Mouse (Mus musculus): ENCODE results near the gene Galnt17. TPM values are rescaled to one million over a fixed set of nuclear protein-coding genes. Genes with fewer than 3 reads are reported as not detected.

Gene Galnt17
- polyA plus RNA-seq, 1 experiment from 2014 or later, result 1.5 TPM

- no peaks in the 10 kb centered on the region for H3K36me3 ChIP-seq (ENCODE audit: control insufficient read depth, insufficient read depth, low read length)
- H3K4me3 ChIP-seq (ENCODE audit: low read depth, low read length), result no peak overlapping the region
- no peaks in the 10 kb centered on the region for H3K9me3 ChIP-seq (ENCODE audit: control insufficient read depth, low read length)
- no peak overlapping the region for H3K9ac ChIP-seq (ENCODE audit: low read length)
- no peaks in the 10 kb centered on the region for H3K4me1 ChIP-seq (ENCODE audit: control insufficient read depth, insufficient read depth, low read length)
- no peak overlapping the region for H3K4me2 ChIP-seq (ENCODE audit: low read depth)
- H3K27me3 ChIP-seq (ENCODE audit: control insufficient read depth, insufficient read depth, low read length), result no peaks in the 10 kb centered on the region
- WGBS, result 33% methylated on average over 1 of the region's 1 CpGs
- ATAC-seq (ENCODE audit: insufficient read depth, low FRiP score, low TSS enrichment), result no peak
- DNase-seq (ENCODE audit: low spot score), result no peak
- no peak overlapping the region for H3K27ac ChIP-seq (ENCODE audit: low read depth, low read length)
These were observed 213.5 kb downstream of the Galnt17 start for GRCm38 (mm10) chr5:131094771-131095170.

GRCm38 (mm10) chr5:131094138-131094537 lies 214.2 kb downstream of the Galnt17 start:
- Histone ChIP-seq H3K9me3 (ENCODE audit: control insufficient read depth, low read length) (no peaks in the 10 kb centered on the region), H3K27me3 (ENCODE audit: control insufficient read depth, insufficient read depth, low read length) (no peaks in the 10 kb centered on the region), H3K4me2 (ENCODE audit: low read depth) (no peak overlapping the region), H3K4me1 (ENCODE audit: control insufficient read depth, insufficient read depth, low read length) (no peaks in the 10 kb centered on the region), H3K4me3 (ENCODE audit: low read depth, low read length) (no peak overlapping the region), H3K9ac (ENCODE audit: low read length) (no peak overlapping the region), H3K27ac (ENCODE audit: low read depth, low read length) (no peak overlapping the region), H3K36me3 (ENCODE audit: control insufficient read depth, insufficient read depth, low read length) (no peaks in the 10 kb centered on the region)
- 64% methylated on average over 6 of the region's 6 CpGs for WGBS
- ATAC-seq (ENCODE audit: insufficient read depth, low FRiP score, low TSS enrichment), result no peak
- DNase-seq (ENCODE audit: low spot score), result no peak

- Histone ChIP-seq H3K36me3 (ENCODE audit: control insufficient read depth, insufficient read depth, low read length) (no peaks in the 10 kb centered on the region), H3K4me1 (ENCODE audit: control insufficient read depth, insufficient read depth, low read length) (no peaks in the 10 kb centered on the region), H3K27ac (ENCODE audit: low read depth, low read length) (no peak overlapping the region), H3K4me2 (ENCODE audit: low read depth) (no peak overlapping the region), H3K27me3 (ENCODE audit: control insufficient read depth, insufficient read depth, low read length) (no peaks in the 10 kb centered on the region), H3K4me3 (ENCODE audit: low read depth, low read length) (no peak overlapping the region), H3K9me3 (ENCODE audit: control insufficient read depth, low read length) (no peaks in the 10 kb centered on the region), H3K9ac (ENCODE audit: low read length) (no peak overlapping the region)
- no peak for ATAC-seq (ENCODE audit: insufficient read depth, low FRiP score, low TSS enrichment)
- 63% methylated on average over 8 of the region's 8 CpGs for WGBS
- no peak for DNase-seq (ENCODE audit: low spot score)
These were observed 218.4 kb downstream of the Galnt17 start for GRCm38 (mm10) chr5:131089876-131090275.

- H3K9ac ChIP-seq (ENCODE audit: low read length), result no peak overlapping the region
- H3K36me3 ChIP-seq (ENCODE audit: control insufficient read depth, insufficient read depth, low read length), result no peaks in the 10 kb centered on the region
- H3K4me1 ChIP-seq (ENCODE audit: control insufficient read depth, insufficient read depth, low read length), result no peaks in the 10 kb centered on the region
- H3K27me3 ChIP-seq (ENCODE audit: control insufficient read depth, insufficient read depth, low read length), result no peaks in the 10 kb centered on the region
- no peak overlapping the region for H3K27ac ChIP-seq (ENCODE audit: low read depth, low read length)
- H3K4me2 ChIP-seq (ENCODE audit: low read depth), result no peak overlapping the region
- WGBS, result 62% methylated on average over 11 of the region's 11 CpGs
- ATAC-seq (ENCODE audit: insufficient read depth, low FRiP score, low TSS enrichment) (no peak), DNase-seq (ENCODE audit: low spot score) (no peak)
- no peaks in the 10 kb centered on the region for H3K9me3 ChIP-seq (ENCODE audit: control insufficient read depth, low read length)
- H3K4me3 ChIP-seq (ENCODE audit: low read depth, low read length), result no peak overlapping the region
These were observed 219.4 kb downstream of the Galnt17 start for GRCm38 (mm10) chr5:131088866-131089265.

GRCm38 (mm10) chr5:131083072-131083657 lies 225.1 kb downstream of the Galnt17 start:
- Histone ChIP-seq H3K27me3 (ENCODE audit: control insufficient read depth, insufficient read depth, low read length) (no peaks in the 10 kb centered on the region), H3K9ac (ENCODE audit: low read length) (no peak overlapping the region), H3K4me3 (ENCODE audit: low read depth, low read length) (no peak overlapping the region), H3K9me3 (ENCODE audit: control insufficient read depth, low read length) (no peaks in the 10 kb centered on the region), H3K36me3 (ENCODE audit: control insufficient read depth, insufficient read depth, low read length) (no peaks in the 10 kb centered on the region), H3K27ac (ENCODE audit: low read depth, low read length) (no peak overlapping the region), H3K4me2 (ENCODE audit: low read depth) (no peak overlapping the region), H3K4me1 (ENCODE audit: control insufficient read depth, insufficient read depth, low read length) (no peaks in the 10 kb centered on the region)
- DNase-seq (ENCODE audit: low spot score), result peak; percentile 29
- no peak for ATAC-seq (ENCODE audit: insufficient read depth, low FRiP score, low TSS enrichment)
- WGBS, result 55% methylated on average over 14 of the region's 14 CpGs

- H3K9ac ChIP-seq (ENCODE audit: low read length), result no peak overlapping the region
- no peaks in the 10 kb centered on the region for H3K27me3 ChIP-seq (ENCODE audit: control insufficient read depth, insufficient read depth, low read length)
- H3K9me3 ChIP-seq (ENCODE audit: control insufficient read depth, low read length), result no peaks in the 10 kb centered on the region
- H3K4me1 ChIP-seq (ENCODE audit: control insufficient read depth, insufficient read depth, low read length), result no peaks in the 10 kb centered on the region
- no peak for ATAC-seq (ENCODE audit: insufficient read depth, low FRiP score, low TSS enrichment)
- H3K36me3 ChIP-seq (ENCODE audit: control insufficient read depth, insufficient read depth, low read length), result no peaks in the 10 kb centered on the region
- no peak overlapping the region for H3K27ac ChIP-seq (ENCODE audit: low read depth, low read length)
- WGBS, result 52% methylated on average over 1 of the region's 1 CpGs
- no peak for DNase-seq (ENCODE audit: low spot score)
- no peak overlapping the region for H3K4me3 ChIP-seq (ENCODE audit: low read depth, low read length)
- H3K4me2 ChIP-seq (ENCODE audit: low read depth), result no peak overlapping the region
These were observed 230.6 kb downstream of the Galnt17 start for GRCm38 (mm10) chr5:131077682-131078081.

- H3K9ac ChIP-seq (ENCODE audit: low read length), result no peak overlapping the region
- H3K27ac ChIP-seq (ENCODE audit: low read depth, low read length), result no peak overlapping the region
- no peaks in the 10 kb centered on the region for H3K4me1 ChIP-seq (ENCODE audit: control insufficient read depth, insufficient read depth, low read length)
- H3K4me3 ChIP-seq (ENCODE audit: low read depth, low read length), result no peak overlapping the region
- no peaks in the 10 kb centered on the region for H3K36me3 ChIP-seq (ENCODE audit: control insufficient read depth, insufficient read depth, low read length)
- H3K4me2 ChIP-seq (ENCODE audit: low read depth), result no peak overlapping the region
- WGBS, result 89% methylated on average over 7 of the region's 7 CpGs
- DNase-seq (ENCODE audit: low spot score), result no peak
- no peak for ATAC-seq (ENCODE audit: insufficient read depth, low FRiP score, low TSS enrichment)
- H3K27me3 ChIP-seq (ENCODE audit: control insufficient read depth, insufficient read depth, low read length), result no peaks in the 10 kb centered on the region
- H3K9me3 ChIP-seq (ENCODE audit: control insufficient read depth, low read length), result no peaks in the 10 kb centered on the region
These were observed 232.5 kb downstream of the Galnt17 start for GRCm38 (mm10) chr5:131075795-131076194.

GRCm38 (mm10) chr5:131074295-131074694 lies 234.0 kb downstream of the Galnt17 start:
- Histone ChIP-seq H3K36me3 (ENCODE audit: control insufficient read depth, insufficient read depth, low read length) (no peaks in the 10 kb centered on the region), H3K9ac (ENCODE audit: low read length) (no peak overlapping the region), H3K9me3 (ENCODE audit: control insufficient read depth, low read length) (no peaks in the 10 kb centered on the region), H3K27me3 (ENCODE audit: control insufficient read depth, insufficient read depth, low read length) (no peaks in the 10 kb centered on the region), H3K4me1 (ENCODE audit: control insufficient read depth, insufficient read depth, low read length) (no peaks in the 10 kb centered on the region), H3K4me3 (ENCODE audit: low read depth, low read length) (no peak overlapping the region), H3K27ac (ENCODE audit: low read depth, low read length) (no peak overlapping the region), H3K4me2 (ENCODE audit: low read depth) (no peak overlapping the region)
- no peak for DNase-seq (ENCODE audit: low spot score)
- no peak for ATAC-seq (ENCODE audit: insufficient read depth, low FRiP score, low TSS enrichment)
- 89% methylated on average over 4 of the region's 4 CpGs for WGBS

- DNase-seq (ENCODE audit: low spot score) (no peak), ATAC-seq (ENCODE audit: insufficient read depth, low FRiP score, low TSS enrichment) (no peak)
- H3K4me1 ChIP-seq (ENCODE audit: control insufficient read depth, insufficient read depth, low read length), result no peaks in the 10 kb centered on the region
- H3K4me2 ChIP-seq (ENCODE audit: low read depth), result no peak overlapping the region
- H3K36me3 ChIP-seq (ENCODE audit: control insufficient read depth, insufficient read depth, low read length), result no peaks in the 10 kb centered on the region
- H3K9ac ChIP-seq (ENCODE audit: low read length), result no peak overlapping the region
- no peaks in the 10 kb centered on the region for H3K9me3 ChIP-seq (ENCODE audit: control insufficient read depth, low read length)
- H3K4me3 ChIP-seq (ENCODE audit: low read depth, low read length), result no peak overlapping the region
- WGBS, result 86% methylated on average over 6 of the region's 6 CpGs
- no peaks in the 10 kb centered on the region for H3K27me3 ChIP-seq (ENCODE audit: control insufficient read depth, insufficient read depth, low read length)
- no peak overlapping the region for H3K27ac ChIP-seq (ENCODE audit: low read depth, low read length)
These were observed 243.1 kb downstream of the Galnt17 start for GRCm38 (mm10) chr5:131065174-131065573.
